ENCODE assay signal across 9 mouse cellular contexts in the genomic region with DNA sequence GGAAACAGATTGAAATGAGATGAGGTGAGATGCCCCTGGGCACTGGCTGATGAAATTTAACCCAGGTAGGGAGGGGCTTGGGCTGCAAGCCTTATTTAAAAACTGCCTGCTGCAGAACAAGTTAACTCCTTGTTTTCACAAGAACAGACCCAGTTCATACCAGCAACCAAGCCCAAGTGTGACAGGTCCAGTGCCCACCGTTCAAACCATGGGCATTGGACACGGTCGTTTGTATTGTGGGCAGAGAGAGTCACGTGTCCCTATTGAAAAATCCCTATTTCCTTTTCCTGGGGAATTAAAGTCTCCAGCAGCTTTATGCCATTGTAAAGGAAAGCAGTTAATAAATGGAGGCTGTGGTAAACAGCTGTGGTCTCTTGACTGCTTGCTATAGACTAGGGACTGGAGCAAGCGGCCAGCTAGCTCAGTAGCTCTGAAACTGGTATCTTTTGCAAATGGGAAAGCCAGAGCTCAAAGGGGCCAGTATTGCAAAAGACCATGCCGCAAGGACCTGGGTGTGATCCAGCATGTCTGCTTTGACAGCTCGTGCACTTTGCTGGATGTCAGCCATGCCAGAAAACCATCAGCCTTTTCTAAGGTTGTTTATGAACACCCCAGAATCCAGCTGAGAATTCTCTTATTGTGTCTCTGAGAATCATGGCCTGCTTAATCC.
DNase-seq lines count a peak whose midpoint lies in the region; ATAC-seq and TF ChIP-seq lines count a peak whose summit lies in the region.
"Had no signal": no experiment of that assay in that cellular context is flagged by ENCODE, and none has a peak within 500 bp of the region (broad histone marks: within the 10 kb centered on the region; RNA-seq: fewer than 3 reads in every experiment).

No protein-coding gene starts in this region.

- no peak overlapping the region for H3K27ac ChIP-seq in kidney, adult 2 months (ENCODE audit: insufficient read depth, low read depth, low read length)
- peak overlapping the region; percentile 86 for H3K27ac ChIP-seq in lung, embryonic 16.5 days (ENCODE audit: low read length)

- TF ChIP-seq POLR2A in kidney, adult 2 months (IDR thresholded peaks at IDR 0.05; ENCODE audit: low read depth, low read length), result no peak
- no peak for TF ChIP-seq POLR2A in brain, embryonic 14.5 days (IDR thresholded peaks at IDR 0.05; ENCODE audit: borderline replicate concordance, extremely low read depth, insufficient read depth, insufficient read length, poor library complexity, severe bottlenecking)

- peak; percentile 85 for ATAC-seq in lung, embryonic 16.5 days (ENCODE audit: low read depth)
- no peak for ATAC-seq in frontal cortex, adult (ENCODE audit: low TSS enrichment)

- H3K36me3 ChIP-seq in kidney, adult 2 months (ENCODE audit: control insufficient read depth, insufficient read depth, low read length), result no peaks in the 10 kb centered on the region
- H3K36me3 ChIP-seq in lung, embryonic 16.5 days (ENCODE audit: control insufficient read depth, insufficient read depth, low read length), result peaks cover 4% of the 10 kb centered on the region; the same call in 1 of the 2 replicates

- TF ChIP-seq CTCF in kidney, adult 2 months (conservative IDR thresholded peaks at IDR 0.05; ENCODE audit: insufficient read depth, insufficient read length, low read depth, low read length), result no peak
- no peak for TF ChIP-seq CTCF in brain, embryonic 14.5 days (IDR thresholded peaks at IDR 0.05; ENCODE audit: borderline replicate concordance, extremely low read depth, insufficient read depth, insufficient read length)

- intact Hi-C loops in heart, postnatal 14 days (cut with DNase I), result no loop called here

- DNase-seq in kidney, adult 2 months, result peak; percentile 50
- DNase-seq in kidney, adult 11 months, result no peak
- DNase-seq in brain, embryonic 14.5 days (ENCODE audit: low read depth), result peak; percentile 89
- DNase-seq in heart, postnatal 14 days, result peak; percentile 47 to 56
- no peak for DNase-seq in frontal cortex, postnatal 14 days (ENCODE audit: low spot score in 2 of 2)
- no peak for DNase-seq in left cerebral cortex, adult 9 months (ENCODE audit: low spot score in 2 of 2)
- DNase-seq: cerebellum, postnatal 36 days had no signal

- 36% methylated on average over 7 of the region's 7 CpGs for WGBS in kidney, adult 2 months
- WGBS in lung, embryonic 16.5 days, result 29% methylated on average over 7 of the region's 7 CpGs

- H3K4me3 ChIP-seq in kidney, adult 2 months (ENCODE audit: insufficient read depth, low read depth, low read length), result no peak overlapping the region
- no peak overlapping the region for H3K4me3 ChIP-seq in lung, embryonic 16.5 days (ENCODE audit: low read length)

- no peaks in the 10 kb centered on the region for H3K27me3 ChIP-seq in kidney, adult 2 months (replicated peaks; ENCODE audit: control insufficient read depth, insufficient read depth, low read length)
- H3K27me3 ChIP-seq in lung, embryonic 16.5 days (ENCODE audit: control insufficient read depth, insufficient read depth, low read depth, low read length), result no peaks in the 10 kb centered on the region

- peaks cover 34% of the 10 kb centered on the region for H3K4me1 ChIP-seq in kidney, adult 2 months (ENCODE audit: control insufficient read depth, insufficient read depth, low read length)
- H3K4me1 ChIP-seq in lung, embryonic 16.5 days (replicated peaks; ENCODE audit: control insufficient read depth, insufficient read depth, low read length), result peaks cover 55% of the 10 kb centered on the region

- no peak overlapping the region for H3K9ac ChIP-seq in lung, embryonic 16.5 days (ENCODE audit: low read length)

- H3K4me2 ChIP-seq in lung, embryonic 16.5 days (ENCODE audit: low read depth, low read length), result 0 out of 2 replicates have a peak overlapping the region, but pooled peaks have one; percentile 12

- no peaks in the 10 kb centered on the region for H3K9me3 ChIP-seq in lung, embryonic 16.5 days (ENCODE audit: control insufficient read depth, low read length)

Comparison
In these comparisons a context has a peak if more than half of its experiments do, and no peak if none do; other contexts are left out.
1. DNase-seq: peak in kidney, adult 2 months (single experiment), brain, embryonic 14.5 days (single experiment) and heart, postnatal 14 days (2 of 2); none in kidney, adult 11 months (single experiment), frontal cortex, postnatal 14 days (0 of 2) and left cerebral cortex, adult 9 months (0 of 2).